Mouse (Mus musculus) brain, embryonic 14.5 days (tissue): Measurements from ENCODE around the gene Epb41.

Experiments used
- CTCF ChIP-seq: fragments of 200-500 bp; IDR thresholded peaks from 2 replicates; pipeline ENCODE4 v1.5.1; 2012; ENCODE audit warnings: inconsistent platforms, mild to moderate bottlenecking, moderate library complexity, borderline replicate concordance; ENCODE audit not compliant: insufficient read depth, insufficient read length; ENCODE audit errors: extremely low read depth
- POLR2A ChIP-seq: fragments of 200-500 bp; IDR thresholded peaks from 2 replicates; pipeline ENCODE4 v1.6.1; 2012; ENCODE audit warnings: mild to moderate bottlenecking, inconsistent platforms, borderline replicate concordance; ENCODE audit not compliant: poor library complexity, insufficient read depth, insufficient read length, severe bottlenecking; ENCODE audit errors: extremely low read depth

DNA sequence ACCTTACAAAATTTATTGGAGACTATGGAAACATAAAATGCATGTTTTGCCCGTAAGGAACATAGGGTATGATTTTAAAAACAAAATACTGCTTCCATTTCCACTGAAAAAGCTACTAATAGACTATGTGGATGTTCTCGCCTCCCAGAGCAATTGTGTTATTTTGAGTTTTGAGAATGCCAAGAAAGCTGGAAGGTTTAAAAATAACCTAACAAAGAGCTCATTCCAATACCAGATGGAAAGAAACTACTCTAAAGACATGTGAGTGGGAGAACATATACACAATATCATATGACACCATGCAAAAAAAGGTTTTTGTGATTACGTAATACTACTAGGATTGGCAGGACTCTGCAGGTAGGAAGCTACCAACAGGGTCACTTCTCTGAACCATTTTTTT is 31.4 kb downstream of the Epb41 start:
- TF ChIP-seq CTCF: no peak
- no peak for TF ChIP-seq POLR2A
